Mouse (Mus musculus) left cerebral cortex, postnatal 25 days (tissue): ENCODE measurements around the gene Dnah6. TPM values are rescaled to one million over a fixed set of nuclear protein-coding genes. Genes with fewer than 3 reads are reported as not detected.

Source experiments
- DNase-seq, 2 experiments: peaks; one replicate each; pipeline ENCODE4 v3.0.0; 2022; ENCODE audit warnings: low spot score in 2 of 2, mixed read lengths in 1 of 2
- intact Hi-C: fragments of 180-260 bp; cut with DNase I; formaldehyde crosslinking; loops from one replicate; pipeline ENCODE4 v1.15.1; 2025
- total RNA-seq, 2 experiments: library from RNA; stranded (reverse); gene quantifications; 2 replicates each; pipeline ENCODE4 v1.2.3; 2021

Dnah6 gene
- under 1 TPM; 0.41 to 0.60 TPM for total RNA-seq

DNA sequence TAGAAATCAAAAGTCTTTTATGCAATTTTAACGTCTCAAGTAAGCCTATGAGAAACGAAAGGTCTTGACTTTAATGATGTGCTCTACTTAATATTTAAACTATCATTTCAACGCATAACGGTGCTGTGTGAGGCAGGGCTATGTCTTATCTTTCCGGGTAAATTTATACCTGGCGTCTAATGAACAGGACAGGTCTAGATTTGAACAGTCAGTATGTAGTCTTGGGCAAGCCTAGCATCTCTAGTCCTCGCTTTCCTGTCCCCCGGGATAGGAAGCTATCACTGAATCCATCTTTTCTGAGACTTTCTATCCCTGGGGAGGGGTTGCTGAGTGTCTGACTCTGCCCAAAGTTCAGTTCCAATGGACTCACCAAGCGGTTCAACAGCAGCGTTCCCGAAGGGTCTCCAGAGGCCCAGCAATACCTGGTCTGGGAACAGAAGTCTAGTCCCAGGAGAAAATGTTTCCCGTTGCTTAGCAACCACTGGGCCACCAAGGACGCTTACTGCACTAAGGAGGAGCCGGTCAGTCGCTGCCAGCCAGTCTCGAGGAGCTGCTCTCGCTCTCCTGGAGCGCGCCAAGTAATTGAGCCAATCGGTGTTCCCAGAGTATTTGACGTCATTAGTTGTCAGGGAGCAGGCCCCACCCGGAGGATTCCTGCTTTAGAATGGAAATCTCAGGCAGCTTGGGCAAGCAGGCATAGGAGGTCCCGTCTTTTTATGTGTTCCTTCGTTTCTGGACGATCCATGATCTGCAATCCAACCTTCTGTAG is at the start of gene Dnah6:
TSS of gene Dnah6 (minus strand) at position 463 of the 769 bp plus-strand sequence.
- peak; percentile 89 to 98 for DNase-seq
- intact Hi-C loops, result no loop called here

DNA sequence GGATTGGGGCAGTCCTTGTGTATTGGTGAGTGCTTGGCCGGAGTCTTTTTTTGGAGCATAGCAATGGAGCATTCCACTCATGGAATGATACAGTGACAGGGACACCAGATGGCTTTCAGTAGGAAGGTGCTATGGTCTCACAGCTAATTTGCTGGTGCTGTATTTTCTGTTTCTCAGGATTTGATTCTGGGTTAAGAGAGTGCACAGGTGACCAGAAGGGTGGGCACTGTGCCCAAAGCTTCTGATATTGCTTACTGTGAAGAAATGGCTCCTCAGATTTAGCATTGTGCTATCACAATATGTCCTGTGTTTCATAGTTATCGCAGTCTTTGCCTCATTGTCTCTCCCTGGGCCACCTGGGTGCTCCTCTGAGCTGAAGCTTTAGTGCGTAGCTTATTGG is 47.9 kb upstream of the Dnah6 start:
- intact Hi-C loops, result no loop called here
- no peak for DNase-seq

DNA sequence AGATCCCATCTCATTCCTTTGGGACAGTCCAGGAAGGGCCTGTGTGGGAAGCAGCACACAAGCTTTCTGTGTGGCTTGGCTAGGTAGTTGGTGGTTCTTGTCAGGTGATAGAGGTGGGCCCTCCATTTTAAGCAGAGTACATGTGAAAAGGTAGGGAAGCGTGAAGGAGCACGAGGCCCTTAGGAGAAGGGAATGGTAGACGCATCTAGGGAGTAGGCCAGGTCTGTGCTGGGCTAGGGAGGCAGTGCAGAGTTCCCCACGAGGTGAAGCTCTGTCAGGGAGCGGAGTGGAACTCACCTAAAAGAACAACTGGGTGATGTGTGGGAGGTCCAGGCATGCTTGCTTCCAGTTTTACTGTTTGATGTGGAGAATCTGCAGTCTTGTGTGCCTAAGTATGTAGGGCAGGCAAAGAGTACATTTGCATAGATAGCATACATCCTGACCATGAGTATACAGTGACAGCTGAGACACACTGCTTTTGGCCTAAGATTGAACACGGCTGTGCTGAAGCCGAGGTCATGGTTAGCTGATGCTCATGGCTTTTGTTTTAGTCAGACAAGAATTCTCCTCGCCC is 46.4 kb upstream of the Dnah6 start:
- DNase-seq, result no peak
- intact Hi-C loops, result no loop called here

DNA sequence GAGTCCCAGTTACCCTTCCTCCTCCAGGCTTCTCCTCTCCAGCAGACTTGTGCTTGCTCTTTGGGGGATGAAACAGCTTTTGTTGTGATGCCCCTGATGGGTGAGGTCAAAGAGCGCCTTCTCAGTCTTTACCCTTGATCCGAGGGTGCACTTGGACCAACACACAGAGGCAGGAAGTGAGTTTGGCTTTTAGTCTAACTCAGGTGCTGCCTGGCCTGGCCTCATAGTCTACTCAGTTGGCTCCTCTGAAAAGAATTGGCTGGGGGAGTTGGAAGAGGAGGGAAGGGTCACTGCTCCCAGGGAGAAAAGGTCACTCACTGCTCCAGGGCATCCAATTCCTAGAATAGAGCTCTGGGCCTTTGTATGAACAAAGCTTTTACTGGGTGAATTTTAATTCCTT is 43.4 kb upstream of the Dnah6 start:
- DNase-seq, result no peak
- intact Hi-C loops, result no loop called here

DNA sequence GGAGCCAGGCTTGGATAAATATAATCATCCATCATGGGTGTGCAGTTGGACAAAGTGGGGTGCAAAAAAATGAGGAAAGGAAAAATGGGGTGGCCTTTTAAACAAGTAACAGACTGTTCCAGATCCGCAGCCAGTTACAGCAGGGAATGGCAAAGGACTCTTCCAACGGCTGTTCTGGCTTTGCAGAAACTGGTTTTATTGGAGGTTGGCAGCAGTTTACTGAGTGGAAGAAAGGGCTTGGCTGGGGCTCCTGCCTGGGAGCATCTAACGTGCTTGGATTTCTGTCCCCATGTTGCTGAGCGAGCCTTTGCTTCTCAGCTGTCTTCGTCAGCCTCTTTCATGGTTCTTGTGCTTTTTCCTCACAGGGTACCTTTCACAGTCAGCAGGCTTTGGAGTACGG is 38.7 kb upstream of the Dnah6 start:
- intact Hi-C loops, result no loop called here
- peak in 1 of 2 experiments; percentile 37 for DNase-seq

DNA sequence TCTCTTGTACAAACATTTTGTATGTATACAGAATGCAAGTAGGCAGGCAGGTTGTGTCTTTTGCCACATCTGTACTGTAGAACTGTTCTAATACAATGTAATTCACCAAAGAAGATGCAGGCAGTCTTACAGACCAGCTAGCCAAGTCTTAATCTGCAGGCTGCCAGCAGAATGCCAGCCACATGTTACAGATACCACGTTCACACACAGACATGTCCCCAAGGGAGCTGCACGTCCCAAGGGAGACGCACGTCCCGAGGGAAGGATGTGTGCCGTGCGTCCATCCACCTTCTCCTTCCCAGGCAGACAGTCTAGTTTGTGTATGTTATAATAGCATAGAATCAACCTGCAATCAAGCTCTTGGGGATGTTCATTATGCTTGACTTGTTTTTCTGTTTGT is 35.6 kb upstream of the Dnah6 start:
- intact Hi-C loops, result no loop called here
- DNase-seq, result no peak

DNA sequence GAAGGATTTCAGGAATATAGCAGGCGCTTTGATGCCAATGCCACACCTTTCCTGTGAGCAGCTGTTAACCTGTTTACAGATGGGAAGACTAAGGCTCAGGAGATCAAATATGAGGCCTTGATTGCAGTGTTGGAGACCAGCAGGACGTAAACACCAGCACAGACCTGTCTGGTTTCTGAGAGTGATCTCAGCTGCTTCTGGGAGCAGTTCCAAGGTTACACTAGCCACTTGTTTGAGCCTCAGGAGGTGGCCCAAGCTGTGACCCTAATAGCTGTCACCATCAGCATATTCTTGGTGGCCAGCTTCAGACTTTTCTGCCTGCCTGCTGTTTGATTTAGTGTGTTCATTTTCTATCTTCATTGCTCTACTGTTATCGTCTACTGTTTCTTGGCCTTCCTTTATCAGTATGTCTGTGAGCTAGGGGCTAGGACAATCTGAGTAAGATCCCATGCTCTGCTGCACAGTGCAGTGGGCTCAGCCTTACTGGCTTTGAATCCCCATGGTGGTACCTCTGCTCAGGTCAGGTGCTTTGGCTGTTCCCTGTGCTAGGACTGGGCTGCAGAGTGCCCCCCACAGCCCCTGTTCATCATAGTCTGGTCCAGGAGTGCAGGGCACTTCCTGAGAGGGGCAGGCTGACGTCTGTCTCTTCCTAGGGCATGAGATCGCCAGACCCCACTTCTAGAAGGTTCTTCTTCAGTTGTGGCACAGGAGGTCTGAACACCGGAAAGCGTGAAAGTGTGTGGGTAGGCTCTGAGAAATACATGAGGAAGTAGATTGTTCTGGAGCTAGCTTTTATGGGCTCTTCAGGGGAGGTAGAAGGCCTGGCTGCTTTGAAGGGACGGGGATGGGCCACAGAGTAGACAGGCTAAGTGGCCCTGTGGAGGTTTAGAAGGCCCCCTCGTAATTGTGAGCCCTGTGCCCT is 33.1 kb upstream of the Dnah6 start:
- intact Hi-C loops, result no loop called here
- no peak for DNase-seq

DNA sequence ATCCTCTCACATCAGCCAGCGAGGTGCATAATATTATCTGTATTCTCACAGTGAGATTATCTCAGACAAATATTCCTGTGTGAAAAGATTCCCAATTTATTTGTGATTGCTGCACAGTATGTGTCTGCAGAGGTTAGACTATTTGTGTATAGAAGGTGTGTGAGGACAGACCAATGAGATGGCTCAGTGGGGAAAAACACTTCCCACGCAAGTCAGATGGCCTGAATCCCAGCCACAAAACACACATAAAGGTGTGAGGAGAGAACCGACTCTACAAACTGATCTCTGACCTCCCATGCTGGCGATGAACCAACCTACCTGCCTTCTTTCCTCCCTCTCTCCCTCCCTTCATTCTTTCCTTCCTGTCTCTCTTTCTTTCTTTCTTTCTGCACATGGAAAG is 32.1 kb upstream of the Dnah6 start:
- intact Hi-C loops, result no loop called here
- DNase-seq, result no peak

DNA sequence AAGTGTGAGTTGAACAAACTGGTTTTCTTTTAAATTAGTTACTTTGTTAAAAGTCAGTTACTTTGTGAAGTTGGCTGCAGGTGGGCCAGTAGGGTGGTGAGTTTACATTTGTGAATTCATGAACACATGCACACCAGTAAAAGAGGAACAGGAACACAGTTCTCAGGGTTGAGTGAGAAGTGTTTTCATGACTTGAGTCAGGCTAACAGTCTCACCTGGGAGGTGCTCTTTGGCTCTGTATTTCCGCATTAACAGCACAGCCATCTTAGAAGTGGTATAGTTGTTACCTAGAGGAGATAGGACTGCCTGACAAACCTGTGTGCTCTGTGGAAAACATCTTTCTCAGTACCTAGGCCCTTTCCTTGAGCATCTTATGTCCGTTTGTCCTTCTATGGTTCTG is 31.6 kb upstream of the Dnah6 start:
- intact Hi-C loops, result no loop called here
- no peak for DNase-seq

DNA sequence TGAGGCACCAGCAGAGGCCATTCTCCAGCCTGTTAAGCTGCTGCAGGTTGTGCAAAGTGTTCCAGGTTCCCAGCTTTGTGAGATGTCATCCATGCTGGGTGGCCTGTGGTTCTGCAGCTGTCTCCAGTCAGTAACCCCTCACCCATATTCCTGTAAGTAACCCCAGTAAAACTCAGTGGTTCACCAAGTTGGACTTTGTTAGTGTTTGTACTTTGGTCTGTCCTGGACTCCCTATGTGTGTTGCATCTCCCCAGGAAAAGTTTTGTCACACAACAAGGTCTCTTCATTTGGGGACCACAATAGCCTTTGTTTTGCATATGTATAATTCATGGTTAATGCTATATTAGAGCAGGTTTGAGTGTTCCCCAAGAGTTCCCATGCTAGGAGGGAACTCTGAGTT is 30.9 kb upstream of the Dnah6 start:
- intact Hi-C loops, result no loop called here
- DNase-seq, result no peak

DNA sequence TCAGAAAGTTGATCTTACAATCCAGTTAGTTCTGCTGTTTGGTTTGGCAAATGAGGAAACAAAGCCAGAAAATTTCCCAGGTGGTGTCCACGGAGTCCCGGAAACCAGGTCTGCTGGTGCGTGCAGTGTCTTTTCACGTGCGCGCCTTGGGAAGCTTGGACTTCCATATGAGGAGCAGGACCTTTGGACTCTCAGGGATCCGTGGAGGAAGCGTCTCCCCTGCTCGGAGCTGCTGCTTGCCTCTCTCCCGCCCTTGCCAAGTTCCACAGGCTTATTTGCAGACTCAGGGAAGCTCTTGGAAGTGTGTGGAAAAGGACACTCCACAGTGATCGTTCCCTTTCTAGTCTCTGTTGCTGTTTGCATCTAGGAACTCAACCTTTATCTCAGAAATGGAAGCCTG is 29.9 kb upstream of the Dnah6 start:
- DNase-seq, result no peak
- intact Hi-C loops, result no loop called here

DNA sequence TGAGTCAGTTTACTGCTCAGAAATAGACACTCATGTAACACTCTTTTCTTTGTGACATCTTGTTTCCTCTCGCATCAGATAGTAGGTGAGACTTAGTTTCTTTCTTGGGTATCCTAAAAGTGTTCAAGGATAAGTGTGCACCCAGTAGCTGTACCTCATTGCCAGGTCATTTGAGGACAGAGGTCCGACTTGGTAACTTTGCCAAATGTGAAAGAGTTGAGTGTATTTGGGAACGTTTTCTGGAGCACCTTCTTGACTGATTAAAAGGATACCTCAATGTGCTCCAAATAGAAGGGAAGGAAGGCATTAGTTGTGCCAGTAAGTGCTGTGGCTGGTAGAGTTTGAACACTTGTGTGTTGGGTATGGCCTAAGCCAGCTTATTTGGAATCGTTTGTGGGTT is 28.4 kb upstream of the Dnah6 start:
- intact Hi-C loops, result no loop called here
- no peak for DNase-seq

DNA sequence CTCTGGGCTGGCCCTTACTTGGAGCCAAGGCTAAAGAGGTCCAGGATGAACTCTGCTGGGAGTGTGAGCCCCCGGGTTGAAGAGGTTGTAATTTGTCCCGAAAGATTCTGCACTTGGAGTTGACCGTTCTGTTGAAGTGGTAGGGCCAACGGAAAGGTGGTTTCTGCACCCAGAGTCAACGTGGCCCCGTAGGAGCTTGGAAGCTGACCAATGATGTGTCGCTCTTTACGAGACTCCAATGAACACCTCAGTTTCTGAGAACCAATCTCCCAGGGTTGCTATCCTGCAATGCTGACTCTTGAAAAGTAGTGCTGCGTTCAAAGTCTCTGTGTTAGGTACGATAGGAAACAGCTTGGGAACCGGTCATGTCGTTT is 27.6 kb upstream of the Dnah6 start:
- intact Hi-C loops, result no loop called here
- peak in 1 of 2 experiments; percentile 28 for DNase-seq

DNA sequence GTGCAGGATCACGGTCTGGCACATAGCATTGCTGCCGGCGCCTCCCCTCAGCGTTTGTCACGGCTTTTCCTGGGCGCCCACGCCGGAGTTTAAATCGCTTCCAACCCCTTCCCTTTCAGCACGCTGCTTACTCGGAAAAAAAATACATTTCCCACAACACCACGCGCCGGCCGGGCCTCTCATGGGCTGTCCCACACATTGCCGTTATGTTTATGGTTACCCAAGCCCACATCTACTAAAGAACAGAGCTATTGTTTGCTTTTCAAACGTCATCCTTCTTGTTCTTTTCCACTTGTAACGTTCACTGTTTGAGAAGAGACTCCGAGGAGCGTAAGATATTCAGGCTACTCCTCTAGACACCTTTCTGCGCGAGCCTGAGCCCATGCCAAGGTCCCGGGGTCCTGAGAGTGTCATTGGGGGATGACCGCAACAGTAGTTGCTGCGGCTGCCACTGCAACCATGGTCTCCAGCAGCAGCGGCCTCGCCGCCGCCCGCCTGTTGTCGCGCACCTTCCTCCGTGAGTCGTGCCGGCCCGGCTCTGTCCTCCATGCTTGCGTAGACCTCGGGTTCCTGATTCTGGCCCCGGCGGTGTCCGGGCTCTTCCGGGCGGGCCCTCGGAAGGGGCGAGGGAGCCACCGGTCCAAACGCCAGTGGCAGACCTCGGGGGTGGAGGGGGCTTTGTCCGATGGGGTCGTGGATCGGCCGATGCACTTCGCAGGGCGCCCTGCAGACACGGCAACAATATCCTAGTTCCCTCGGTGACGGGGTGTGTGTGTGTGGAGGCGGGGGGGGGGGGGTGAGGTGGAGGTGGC is 27.0 kb upstream of the Dnah6 start, which contains the start of gene Suclg1:
TSS of gene Suclg1 (plus strand) at position 146 of the 812 bp plus-strand sequence.
- intact Hi-C loops, result no loop called here
- peak; percentile 93 to 95 for DNase-seq

DNA sequence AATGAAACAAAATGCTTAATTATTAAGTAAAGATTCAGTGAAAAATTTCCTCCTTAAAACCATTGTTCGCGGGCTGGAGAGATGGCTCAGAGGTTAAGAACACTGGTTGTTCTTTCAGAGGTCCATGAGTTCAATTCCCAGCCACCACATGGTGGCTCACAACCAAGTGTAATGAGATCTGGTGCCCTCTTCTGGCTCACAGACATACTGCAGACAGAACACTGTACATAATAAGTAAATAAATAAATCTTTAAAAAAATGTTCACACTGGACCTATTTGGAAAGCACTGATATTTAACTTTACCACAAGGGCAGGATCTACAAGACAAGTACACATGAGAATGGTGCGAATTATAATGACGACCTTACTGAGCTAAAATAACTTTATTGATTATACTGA is 26.0 kb upstream of the Dnah6 start:
- intact Hi-C loops, result no loop called here
- DNase-seq, result no peak

DNA sequence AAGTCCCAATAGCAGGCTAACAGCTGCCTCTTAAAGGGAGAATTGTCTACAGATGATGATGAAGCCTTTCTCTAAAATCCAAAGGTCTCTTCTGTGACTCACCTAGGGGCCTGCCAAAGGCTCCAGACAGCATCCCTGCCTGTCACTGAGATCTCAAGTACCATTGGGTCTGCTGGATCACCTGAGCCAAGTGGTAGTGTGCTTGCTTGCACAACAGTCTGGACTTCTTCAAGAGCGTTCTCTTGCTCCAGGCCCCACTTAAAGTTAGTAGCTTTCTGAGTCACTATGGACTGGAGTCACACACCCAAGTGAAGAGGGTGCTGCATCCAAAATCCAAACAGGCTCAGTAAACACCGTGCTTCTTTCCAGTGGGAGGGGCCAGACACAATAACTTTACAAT is 25.4 kb upstream of the Dnah6 start:
- no peak for DNase-seq
- intact Hi-C loops, result no loop called here

DNA sequence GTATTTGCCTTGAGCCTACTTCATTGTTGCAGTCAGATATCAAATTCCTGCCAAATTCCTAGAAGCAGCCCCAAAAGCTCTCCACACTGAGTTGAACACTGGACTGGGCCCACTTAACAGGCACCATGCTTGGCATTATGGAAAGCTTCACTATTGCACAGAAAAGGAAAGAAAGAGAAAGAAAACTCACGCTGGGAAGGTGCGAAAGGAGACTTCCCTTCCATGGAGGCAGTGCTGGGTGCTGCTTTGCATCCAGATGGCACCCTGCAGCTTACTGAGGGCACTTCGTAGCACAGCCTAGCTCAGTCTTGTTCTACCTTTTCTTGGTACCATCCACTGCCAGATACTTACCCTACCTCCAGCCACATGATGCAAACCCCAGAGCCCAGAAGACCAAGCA is 14.2 kb upstream of the Dnah6 start:
- intact Hi-C loops, result loop anchor here (2.0 kb wide), 1 partner anchor 295 kb away; no protein-coding TSS in a partner anchor
- no peak for DNase-seq

DNA sequence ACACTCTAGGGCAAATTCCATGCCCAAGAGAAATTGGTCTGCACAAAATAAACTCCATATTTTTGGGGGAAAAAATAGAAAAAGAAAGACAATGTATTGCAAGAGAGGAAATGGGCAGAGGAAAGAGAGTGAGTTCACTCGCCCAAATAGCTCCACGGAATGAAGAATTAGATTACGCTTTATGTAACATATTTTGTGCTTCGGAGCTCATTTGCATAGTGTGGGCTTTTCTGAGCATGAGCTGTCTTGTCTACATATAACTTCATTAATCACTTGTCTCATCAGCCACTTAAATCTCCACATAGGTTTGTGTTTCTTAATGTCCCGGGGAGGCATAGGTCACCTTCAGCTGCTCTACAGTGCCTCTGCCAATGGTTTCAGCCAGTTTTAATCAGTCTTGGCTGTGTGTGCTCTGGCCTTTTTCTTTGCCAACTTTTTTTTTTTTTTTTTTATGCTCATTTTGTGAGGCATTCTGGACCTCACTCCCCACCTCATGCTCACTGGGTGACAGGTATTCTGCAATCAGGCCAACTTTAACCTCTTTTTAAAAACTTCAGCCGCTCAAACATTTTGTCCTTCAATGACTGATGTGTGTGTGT is 12.9 kb upstream of the Dnah6 start:
- intact Hi-C loops, result loop anchor here (2.0 kb wide), 1 partner anchor 294 kb away; no protein-coding TSS in a partner anchor
- peak in 1 of 2 experiments; percentile 59 for DNase-seq

DNA sequence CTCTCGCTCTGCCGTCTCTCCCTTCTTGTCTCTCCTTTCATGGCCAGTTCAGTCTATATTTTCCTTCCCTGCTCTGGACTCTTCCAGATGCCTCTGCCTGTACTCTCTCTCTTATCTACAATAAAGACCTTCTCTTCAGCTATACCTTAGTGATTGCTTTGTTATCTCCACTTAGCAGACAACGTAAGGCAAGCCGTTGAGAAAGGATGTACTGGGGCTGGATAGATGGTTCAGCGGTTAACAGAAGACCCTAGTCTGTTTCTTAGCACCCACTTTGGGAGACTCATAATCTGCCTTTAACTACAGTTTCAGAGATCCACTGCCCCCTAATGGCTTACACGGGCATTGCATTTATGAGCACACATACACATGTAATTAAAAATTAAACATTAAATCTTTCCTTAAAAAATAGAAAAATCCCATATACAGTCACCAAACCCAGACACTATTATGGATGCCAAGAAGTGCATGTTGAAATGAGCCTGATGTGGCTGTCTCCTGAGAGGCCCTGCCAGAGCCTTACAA is 11.8 kb upstream of the Dnah6 start:
- intact Hi-C loops, result no loop called here
- no peak for DNase-seq
